Comparison of ENCODE assay signal across 15 mouse cellular contexts in the genomic region with DNA sequence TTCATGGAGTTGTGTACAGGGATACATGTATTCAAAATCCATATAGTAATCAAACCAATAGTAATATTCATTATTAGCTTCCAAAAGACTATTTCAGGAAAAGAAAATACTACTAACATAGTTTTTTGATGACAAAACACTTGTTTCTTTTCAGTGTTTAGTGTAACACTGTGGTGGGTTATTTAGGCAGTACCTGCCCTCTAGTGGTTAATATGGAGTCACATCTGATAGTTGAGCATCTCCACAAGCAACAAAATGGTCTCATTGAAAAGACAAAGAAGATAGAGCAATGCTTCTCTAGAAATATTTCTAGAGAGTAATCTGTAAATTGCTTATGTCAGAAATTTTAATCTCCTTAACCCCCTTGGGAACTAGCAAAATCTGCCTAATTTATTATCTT. TPM values are rescaled to one million over a fixed set of nuclear protein-coding genes. Genes with fewer than 3 reads are reported as not detected.
A peak's percentile ranks its signal among the peaks of the same experiment; 100 is the strongest.
DNase-seq lines count a peak whose midpoint lies in the region; ATAC-seq and TF ChIP-seq lines count a peak whose summit lies in the region.
"Had no signal": no experiment of that assay in that cellular context is flagged by ENCODE, and none has a peak within 500 bp of the region (broad histone marks: within the 10 kb centered on the region; RNA-seq: fewer than 3 reads in every experiment).

No protein-coding gene starts in this region.

- no peak overlapping the region for H3K4me2 ChIP-seq in heart, embryonic 15.5 days
- no peak overlapping the region for H3K4me2 ChIP-seq in midbrain, embryonic 16.5 days (ENCODE audit: low read length)
- no peak overlapping the region for H3K4me2 ChIP-seq in stomach, postnatal 0 days (replicated peaks; ENCODE audit: low read depth)
- H3K4me2 ChIP-seq: neural tube, embryonic 12.5 days had no signal

- no peaks in the 10 kb centered on the region for H3K9me3 ChIP-seq in heart, embryonic 15.5 days (replicated peaks)
- no peaks in the 10 kb centered on the region for H3K9me3 ChIP-seq in midbrain, embryonic 16.5 days (replicated peaks; ENCODE audit: control insufficient read depth, low read length, poor library complexity, severe bottlenecking)
- no peaks in the 10 kb centered on the region for H3K9me3 ChIP-seq in midbrain, embryonic 10.5 days (replicated peaks)
- H3K9me3 ChIP-seq in stomach, postnatal 0 days (ENCODE audit: control insufficient read depth, low read length), result no peaks in the 10 kb centered on the region
- H3K9me3 ChIP-seq: neural tube, embryonic 12.5 days had no signal

- H3K27ac ChIP-seq in heart, embryonic 15.5 days, result peak overlapping the region; percentile 34; the same call in 1 of the 2 replicates
- H3K27ac ChIP-seq in midbrain, embryonic 16.5 days (ENCODE audit: low read length), result no peak overlapping the region
- no peak overlapping the region for H3K27ac ChIP-seq in midbrain, embryonic 10.5 days (replicated peaks)
- no peak overlapping the region for H3K27ac ChIP-seq in stomach, postnatal 0 days (replicated peaks)
- H3K27ac ChIP-seq: neural tube, embryonic 12.5 days had no signal

- peak; percentile 78 for TF ChIP-seq CTCF in stomach, postnatal 0 days (IDR thresholded peaks at IDR 0.05; ENCODE audit: low read depth)

- H3K9ac ChIP-seq in heart, embryonic 15.5 days, result no peak overlapping the region
- H3K9ac ChIP-seq in midbrain, embryonic 16.5 days (ENCODE audit: low read depth, low read length), result no peak overlapping the region
- no peak overlapping the region for H3K9ac ChIP-seq in stomach, postnatal 0 days (ENCODE audit: low read length)
- H3K9ac ChIP-seq: neural tube, embryonic 12.5 days had no signal

- TF ChIP-seq EP300 in stomach, postnatal 0 days (optimal IDR thresholded peaks at IDR 0.05), result no peak

- H3K4me3 ChIP-seq in heart, embryonic 15.5 days, result no peak overlapping the region
- no peak overlapping the region for H3K4me3 ChIP-seq in midbrain, embryonic 16.5 days (ENCODE audit: low read depth, low read length)
- no peak overlapping the region for H3K4me3 ChIP-seq in midbrain, embryonic 10.5 days
- H3K4me3 ChIP-seq in stomach, postnatal 0 days (ENCODE audit: low read depth, low read length), result no peak overlapping the region
- H3K4me3 ChIP-seq: neural tube, embryonic 12.5 days had no signal

- H3K36me3 ChIP-seq in heart, embryonic 15.5 days, result peaks cover 63% of the 10 kb centered on the region
- H3K36me3 ChIP-seq in midbrain, embryonic 16.5 days (ENCODE audit: control insufficient read depth, insufficient read depth, low read length), result peaks cover 26% of the 10 kb centered on the region
- peaks cover 83% of the 10 kb centered on the region for H3K36me3 ChIP-seq in midbrain, embryonic 10.5 days
- peaks cover 5% of the 10 kb centered on the region for H3K36me3 ChIP-seq in stomach, postnatal 0 days (ENCODE audit: control insufficient read depth, insufficient read depth, low read length)

- no peak for DNase-seq in heart, adult 9 months (ENCODE audit: low spot score in 2 of 2)
- no peak for DNase-seq in midbrain, embryonic 10.5 days (ENCODE audit: low spot score)
- no peak for DNase-seq in stomach, postnatal 0 days (ENCODE audit: low spot score)
- DNase-seq in layer of hippocampus, postnatal 25 days (ENCODE audit: extremely low spot score in 1 of 2, low spot score in 1 of 2), result no peak
- no peak for DNase-seq in adrenal gland, postnatal 25 days
- DNase-seq: lung, postnatal 10 days; thymus, postnatal 4 days had no signal

- no peaks in the 10 kb centered on the region for H3K27me3 ChIP-seq in heart, embryonic 15.5 days
- no peaks in the 10 kb centered on the region for H3K27me3 ChIP-seq in midbrain, embryonic 16.5 days (ENCODE audit: control insufficient read depth, insufficient read depth, low read depth, low read length)
- H3K27me3 ChIP-seq in midbrain, embryonic 10.5 days (ENCODE audit: low read depth, poor library complexity, severe bottlenecking), result no peaks in the 10 kb centered on the region
- H3K27me3 ChIP-seq in stomach, postnatal 0 days (ENCODE audit: control insufficient read depth, insufficient read depth, low read length), result no peaks in the 10 kb centered on the region
- H3K27me3 ChIP-seq: neural tube, embryonic 12.5 days had no signal

- no peaks in the 10 kb centered on the region for H3K4me1 ChIP-seq in heart, embryonic 15.5 days (replicated peaks)
- no peaks in the 10 kb centered on the region for H3K4me1 ChIP-seq in midbrain, embryonic 16.5 days (ENCODE audit: control insufficient read depth, insufficient read depth, low read length)
- H3K4me1 ChIP-seq in midbrain, embryonic 10.5 days, result no peaks in the 10 kb centered on the region
- no peaks in the 10 kb centered on the region for H3K4me1 ChIP-seq in stomach, postnatal 0 days (replicated peaks; ENCODE audit: control insufficient read depth, insufficient read depth)
- H3K4me1 ChIP-seq: neural tube, embryonic 12.5 days had no signal

- ATAC-seq in heart, embryonic 15.5 days (replicated peaks; ENCODE audit: insufficient number of reproducible peaks, insufficient read depth, low FRiP score, low read depth), result no peak
- 0 out of 2 replicates have a peak, but pooled peaks have one; percentile 66 for ATAC-seq in midbrain, embryonic 16.5 days
- ATAC-seq in common myeloid progenitor, adult 5-6 weeks (replicated peaks; ENCODE audit: low read depth, poor library complexity, severe bottlenecking), result 0 out of 2 replicates have a peak, but pooled peaks have one; percentile 42
- no peak for ATAC-seq in stomach, postnatal 0 days (ENCODE audit: low FRiP score, low TSS enrichment)

RNA-seq across cellular contexts. Expression of a gene that starts 11.7 kb away (rescaled TPM):
- 19.0 and 23.0 TPM in 2 replicates for polyA plus RNA-seq in heart, embryonic 15.5 days (2015; fragmentation: Nextera tagmentation; extraction: Ambion mirVana)
- 59.4 and 61.5 TPM in 2 replicates for polyA plus RNA-seq in midbrain, embryonic 16.5 days (2015; fragmentation: Nextera tagmentation; extraction: Ambion mirVana)
- 43.7 and 53.1 TPM in 2 replicates for polyA plus RNA-seq in midbrain, embryonic 10.5 days (2016; fragmentation: Nextera tagmentation; extraction: Ambion mirVana)
- total RNA-seq in common myeloid progenitor, adult 5-6 weeks (2017), result 58.8 and 78.7 TPM in 2 replicates
- polyA plus RNA-seq in stomach, postnatal 0 days (2015; fragmentation: Nextera tagmentation; extraction: Ambion mirVana), result 14.7 and 15.1 TPM in 2 replicates
- total RNA-seq in layer of hippocampus, postnatal 25 days (2021), result 10 to 100 TPM; 48.4 to 60.1 TPM
- 61.9 and 69.8 TPM in 2 replicates for total RNA-seq in adrenal gland, postnatal 25 days (2021)

RNA-seq across cellular contexts. Expression of a gene that starts 47.7 kb away (rescaled TPM):
- polyA plus RNA-seq in heart, embryonic 15.5 days (2015; fragmentation: Nextera tagmentation; extraction: Ambion mirVana), result 4.2 and 5.1 TPM in 2 replicates
- polyA plus RNA-seq in midbrain, embryonic 16.5 days (2015; fragmentation: Nextera tagmentation; extraction: Ambion mirVana), result 3.3 and 3.6 TPM in 2 replicates
- polyA plus RNA-seq in midbrain, embryonic 10.5 days (2016; fragmentation: Nextera tagmentation; extraction: Ambion mirVana), result 9.6 and 9.9 TPM in 2 replicates
- 17.0 and 21.8 TPM in 2 replicates for total RNA-seq in common myeloid progenitor, adult 5-6 weeks (2017)
- polyA plus RNA-seq in stomach, postnatal 0 days (2015; fragmentation: Nextera tagmentation; extraction: Ambion mirVana), result 1.7 and 1.9 TPM in 2 replicates
- 1 to 10 TPM; 5.3 to 7.6 TPM for total RNA-seq in layer of hippocampus, postnatal 25 days (2021)
- 6.8 and 6.9 TPM in 2 replicates for total RNA-seq in adrenal gland, postnatal 25 days (2021)

RNA-seq across cellular contexts. Expression of a gene that starts 57.0 kb away (rescaled TPM):
- not detected in 2 replicates for polyA plus RNA-seq in heart, embryonic 15.5 days (2015; fragmentation: Nextera tagmentation; extraction: Ambion mirVana)
- polyA plus RNA-seq in midbrain, embryonic 16.5 days (2015; fragmentation: Nextera tagmentation; extraction: Ambion mirVana), result not detected in 2 replicates
- 0.57 and 0.90 TPM in 2 replicates for polyA plus RNA-seq in midbrain, embryonic 10.5 days (2016; fragmentation: Nextera tagmentation; extraction: Ambion mirVana)
- not detected in 2 replicates for total RNA-seq in common myeloid progenitor, adult 5-6 weeks (2017)
- not detected in 2 replicates for polyA plus RNA-seq in stomach, postnatal 0 days (2015; fragmentation: Nextera tagmentation; extraction: Ambion mirVana)
- total RNA-seq in layer of hippocampus, postnatal 25 days (2021), result not detected
- total RNA-seq in adrenal gland, postnatal 25 days (2021), result not detected in 2 replicates
- total RNA-seq: gastrocnemius, adult 8-10 months; left cerebral cortex, postnatal 14 days had no signal
- polyA plus RNA-seq: intestine, embryonic 14.5 days; small intestine, adult 2 months had no signal

Comparison
In these comparisons a context has a peak if more than half of its experiments do, and no peak if none do; other contexts are left out.
1. ATAC-seq: peak in midbrain, embryonic 16.5 days (single experiment) and common myeloid progenitor, adult 5-6 weeks (single experiment); none in heart, embryonic 15.5 days (single experiment) and stomach, postnatal 0 days (single experiment).